Mouse (Mus musculus): Measurements from ENCODE around the gene Prim2. TPM values are rescaled to one million over a fixed set of nuclear protein-coding genes. Genes with fewer than 3 reads are reported as not detected.

Gene Prim2
- polyA plus RNA-seq, 1 experiment: 28.3 TPM

DNA sequence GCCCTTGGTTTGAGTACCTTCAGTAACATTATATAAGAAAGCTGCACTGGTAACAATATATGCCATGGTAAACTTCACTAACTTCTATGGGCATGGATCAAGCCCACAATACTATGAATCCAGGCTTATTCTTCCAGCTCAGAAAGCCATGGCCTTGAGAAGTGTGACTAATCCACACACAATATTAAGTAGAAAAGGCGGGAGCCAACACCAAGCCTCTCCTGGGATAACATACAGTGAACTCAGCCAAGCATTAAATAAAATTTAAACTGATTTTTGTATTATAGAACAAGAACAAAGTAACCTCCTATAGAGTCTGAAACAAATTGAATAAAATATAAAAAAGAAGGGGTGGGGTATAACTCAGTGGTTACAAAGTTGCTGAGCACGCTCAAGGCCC, 74.6 kb downstream of the Prim2 start:
- H3K4me3 ChIP-seq (ENCODE audit: insufficient read depth, low read length): no peak overlapping the region
- no peaks in the 10 kb centered on the region for H3K4me1 ChIP-seq (ENCODE audit: control insufficient read depth, insufficient read depth, low read length)
- H3K27ac ChIP-seq (ENCODE audit: insufficient read depth, low read length): no peak overlapping the region
- TF ChIP-seq CTCF (IDR thresholded peaks at IDR 0.05; ENCODE audit: borderline replicate concordance, insufficient read depth, low read length) (no peak), POLR2A (IDR thresholded peaks at IDR 0.05; ENCODE audit: low read depth, low read length) (no peak)

GRCm38 (mm10) chr1:33593718-33594388, 75.7 kb downstream of the Prim2 start:
- no peaks in the 10 kb centered on the region for H3K4me1 ChIP-seq (ENCODE audit: control insufficient read depth, insufficient read depth, low read length)
- H3K27ac ChIP-seq (ENCODE audit: insufficient read depth, low read length): no peak overlapping the region
- H3K4me3 ChIP-seq (ENCODE audit: insufficient read depth, low read length): no peak overlapping the region
- TF ChIP-seq POLR2A (IDR thresholded peaks at IDR 0.05; ENCODE audit: low read depth, low read length) (no peak), CTCF (IDR thresholded peaks at IDR 0.05; ENCODE audit: borderline replicate concordance, insufficient read depth, low read length) (no peak)

GRCm38 (mm10) chr1:33591997-33592608, 77.5 kb downstream of the Prim2 start:
- H3K4me1 ChIP-seq (ENCODE audit: control insufficient read depth, insufficient read depth, low read length): no peaks in the 10 kb centered on the region
- H3K27ac ChIP-seq (ENCODE audit: insufficient read depth, low read length): no peak overlapping the region
- no peak overlapping the region for H3K4me3 ChIP-seq (ENCODE audit: insufficient read depth, low read length)
- TF ChIP-seq CTCF (IDR thresholded peaks at IDR 0.05; ENCODE audit: borderline replicate concordance, insufficient read depth, low read length) (no peak), POLR2A (IDR thresholded peaks at IDR 0.05; ENCODE audit: low read depth, low read length) (no peak)

DNA sequence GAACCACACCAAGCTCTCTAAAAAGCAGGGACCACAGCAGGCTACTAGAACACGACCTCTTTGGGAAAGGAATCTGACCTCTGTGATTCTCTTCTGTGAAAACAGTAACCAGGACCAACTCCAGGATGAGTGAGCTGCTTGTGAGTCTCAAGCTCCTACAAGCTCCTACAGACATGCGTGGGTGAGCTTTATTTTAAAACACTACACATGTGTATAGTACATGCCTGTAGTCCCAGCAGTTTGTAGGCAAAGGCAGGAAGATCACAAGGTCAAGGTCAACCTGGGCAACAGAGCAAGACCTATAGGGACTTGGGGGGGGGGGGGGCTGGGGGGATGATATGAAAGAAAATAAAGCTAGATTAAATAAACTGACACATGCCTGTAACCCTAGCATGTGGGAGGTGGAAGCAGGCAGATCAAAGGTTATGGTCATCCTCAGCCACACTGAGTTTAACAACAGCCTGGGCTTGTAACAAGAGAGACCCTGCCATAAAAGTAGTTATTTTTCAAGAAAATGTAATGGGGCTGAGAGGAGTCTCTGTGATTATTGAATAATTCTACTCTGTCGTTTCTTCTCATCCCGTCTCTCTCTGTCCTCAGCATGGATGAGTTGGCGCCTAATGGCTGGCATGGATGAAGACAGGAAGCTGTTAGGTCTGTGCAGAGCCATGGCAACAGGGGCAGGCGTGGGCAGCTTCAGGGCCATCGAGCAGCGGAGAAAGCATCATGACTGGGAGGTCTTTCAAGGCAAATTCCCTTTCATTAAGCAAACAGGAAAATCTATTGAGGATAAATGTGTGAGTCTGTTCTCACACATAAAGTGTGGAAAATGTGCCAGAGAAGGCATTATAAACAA, 78.8 kb downstream of the Prim2 start:
- H3K27ac ChIP-seq (ENCODE audit: insufficient read depth, low read length): no peak overlapping the region
- TF ChIP-seq CTCF (IDR thresholded peaks at IDR 0.05; ENCODE audit: borderline replicate concordance, insufficient read depth, low read length) (no peak), POLR2A (IDR thresholded peaks at IDR 0.05; ENCODE audit: low read depth, low read length) (no peak)
- H3K4me3 ChIP-seq (ENCODE audit: insufficient read depth, low read length): no peak overlapping the region
- no peaks in the 10 kb centered on the region for H3K4me1 ChIP-seq (ENCODE audit: control insufficient read depth, insufficient read depth, low read length)

DNA sequence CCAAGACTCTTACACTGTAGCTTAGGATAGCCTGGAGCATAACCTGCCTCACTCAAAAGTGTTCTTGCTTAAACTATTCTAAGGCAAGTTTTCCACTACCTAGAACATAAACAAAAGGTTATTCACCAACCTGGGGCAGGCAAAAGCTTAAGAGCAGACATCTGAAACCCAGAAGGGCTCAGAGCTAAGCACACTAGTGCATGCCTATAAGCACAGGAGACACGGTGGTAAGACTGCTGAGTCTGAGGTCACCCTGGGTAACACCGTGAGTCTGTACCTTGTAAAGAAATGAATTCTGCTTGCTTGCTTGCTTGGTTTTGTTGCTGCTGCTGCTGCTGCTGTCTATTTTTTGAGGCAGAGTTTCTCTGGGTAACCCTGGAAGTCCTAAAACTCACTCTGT, 80.1 kb downstream of the Prim2 start:
- no peak overlapping the region for H3K4me3 ChIP-seq (ENCODE audit: insufficient read depth, low read length)
- peaks cover under 1% of the 10 kb centered on the region; the same call in 1 of the 2 replicates for H3K4me1 ChIP-seq (ENCODE audit: control insufficient read depth, insufficient read depth, low read length)
- TF ChIP-seq POLR2A (IDR thresholded peaks at IDR 0.05; ENCODE audit: low read depth, low read length): no peak
- no peak for TF ChIP-seq CTCF (IDR thresholded peaks at IDR 0.05; ENCODE audit: borderline replicate concordance, insufficient read depth, low read length)
- H3K27ac ChIP-seq (ENCODE audit: insufficient read depth, low read length): no peak overlapping the region

- TF ChIP-seq CTCF (IDR thresholded peaks at IDR 0.05; ENCODE audit: borderline replicate concordance, insufficient read depth, low read length) (no peak), POLR2A (IDR thresholded peaks at IDR 0.05; ENCODE audit: low read depth, low read length) (no peak)
These were observed 81.0 kb downstream of the Prim2 start for GRCm38 (mm10) chr1:33588557-33588956.

GRCm38 (mm10) chr1:33584590-33584978, 85.0 kb downstream of the Prim2 start:
- Histone ChIP-seq H3K27ac (ENCODE audit: insufficient read depth, low read length) (no peak overlapping the region), H3K4me1 (ENCODE audit: control insufficient read depth, insufficient read depth, low read length) (peaks cover 2% of the 10 kb centered on the region; the same call in 1 of the 2 replicates), H3K4me3 (ENCODE audit: insufficient read depth, low read length) (no peak overlapping the region)
- no peak for TF ChIP-seq CTCF (IDR thresholded peaks at IDR 0.05; ENCODE audit: borderline replicate concordance, insufficient read depth, low read length)
- no peak for TF ChIP-seq POLR2A (IDR thresholded peaks at IDR 0.05; ENCODE audit: low read depth, low read length)

More at GRCm38 (mm10) chr1:33588557-33588956, 81.0 kb downstream of the Prim2 start:
- H3K4me3 ChIP-seq (ENCODE audit: insufficient read depth, low read length): no peak overlapping the region
- no peak overlapping the region for H3K27ac ChIP-seq (ENCODE audit: insufficient read depth, low read length)
- peaks cover 2% of the 10 kb centered on the region; the same call in 1 of the 2 replicates for H3K4me1 ChIP-seq (ENCODE audit: control insufficient read depth, insufficient read depth, low read length)

- TF ChIP-seq POLR2A (IDR thresholded peaks at IDR 0.05; ENCODE audit: low read depth, low read length) (no peak), CTCF (IDR thresholded peaks at IDR 0.05; ENCODE audit: borderline replicate concordance, insufficient read depth, low read length) (no peak)
- Histone ChIP-seq H3K4me1 (ENCODE audit: control insufficient read depth, insufficient read depth, low read length) (peaks cover 2% of the 10 kb centered on the region; the same call in 1 of the 2 replicates), H3K27ac (ENCODE audit: insufficient read depth, low read length) (no peak overlapping the region), H3K4me3 (ENCODE audit: insufficient read depth, low read length) (no peak overlapping the region)
These were observed 85.6 kb downstream of the Prim2 start for GRCm38 (mm10) chr1:33583817-33584589.

- Histone ChIP-seq H3K27ac (ENCODE audit: insufficient read depth, low read length) (no peak overlapping the region), H3K4me3 (ENCODE audit: insufficient read depth, low read length) (no peak overlapping the region), H3K4me1 (ENCODE audit: control insufficient read depth, insufficient read depth, low read length) (no peaks in the 10 kb centered on the region)
- TF ChIP-seq CTCF (IDR thresholded peaks at IDR 0.05; ENCODE audit: borderline replicate concordance, insufficient read depth, low read length) (no peak), POLR2A (IDR thresholded peaks at IDR 0.05; ENCODE audit: low read depth, low read length) (no peak)
These were observed 91.0 kb downstream of the Prim2 start for GRCm38 (mm10) chr1:33578593-33578992.
